Mouse (Mus musculus): Measurements from ENCODE around the gene Cntf. TPM values are rescaled to one million over a fixed set of nuclear protein-coding genes. Genes with fewer than 3 reads are reported as not detected.

The Cntf gene
- polyA plus RNA-seq, 1 experiment from 2014 or later, result 1.2 TPM

Other genes starting within 250 kb of the Cntf start
- 8.9 and 9.4 TPM in 2 replicates for gene Fam111a, start 219.9 kb downstream of the Cntf start, polyA plus RNA-seq (2015; fragmentation: Nextera tagmentation; extraction: Ambion mirVana)
- gene Gm4952, start 165.7 kb downstream of the Cntf start, polyA plus RNA-seq (2015; fragmentation: Nextera tagmentation; extraction: Ambion mirVana), result 0.08 TPM in 1 of 2 replicates, not detected in the other
- not detected in 2 replicates for gene Glyat, start 132.3 kb downstream of the Cntf start, polyA plus RNA-seq (2015; fragmentation: Nextera tagmentation; extraction: Ambion mirVana)
- gene Olfr1442, start 95.2 kb downstream of the Cntf start, polyA plus RNA-seq (2015; fragmentation: Nextera tagmentation; extraction: Ambion mirVana), result not detected in 2 replicates
- gene Olfr1443, start 87.5 kb downstream of the Cntf start, polyA plus RNA-seq (2015; fragmentation: Nextera tagmentation; extraction: Ambion mirVana), result not detected in 2 replicates
- gene Keg1, start 69.8 kb downstream of the Cntf start, polyA plus RNA-seq (2015; fragmentation: Nextera tagmentation; extraction: Ambion mirVana), result not detected in 2 replicates
- 15.6 and 15.9 TPM in 2 replicates for gene Zfp91, start 30.5 kb upstream of the Cntf start, polyA plus RNA-seq (2015; fragmentation: Nextera tagmentation; extraction: Ambion mirVana)
- 0.68 and 0.98 TPM in 2 replicates for gene Lpxn, start 30.6 kb upstream of the Cntf start, polyA plus RNA-seq (2015; fragmentation: Nextera tagmentation; extraction: Ambion mirVana)
- gene Gm5244, start 81.0 kb upstream of the Cntf start, polyA plus RNA-seq (2015; fragmentation: Nextera tagmentation; extraction: Ambion mirVana), result not detected in 2 replicates
- not detected in 2 replicates for gene Olfr1444, start 91.7 kb upstream of the Cntf start, polyA plus RNA-seq (2015; fragmentation: Nextera tagmentation; extraction: Ambion mirVana)
- not detected in 2 replicates for gene Olfr1445, start 118.2 kb upstream of the Cntf start, polyA plus RNA-seq (2015; fragmentation: Nextera tagmentation; extraction: Ambion mirVana)
- gene Olfr1446, start 127.9 kb upstream of the Cntf start, polyA plus RNA-seq (2015; fragmentation: Nextera tagmentation; extraction: Ambion mirVana), result not detected in 2 replicates
- gene Olfr1447, start 138.1 kb upstream of the Cntf start, polyA plus RNA-seq (2015; fragmentation: Nextera tagmentation; extraction: Ambion mirVana), result not detected in 2 replicates
- gene Olfr1448, start 158.8 kb upstream of the Cntf start, polyA plus RNA-seq (2015; fragmentation: Nextera tagmentation; extraction: Ambion mirVana), result not detected in 2 replicates
- gene Olfr1449, start 165.2 kb upstream of the Cntf start, polyA plus RNA-seq (2015; fragmentation: Nextera tagmentation; extraction: Ambion mirVana), result not detected in 2 replicates
- not detected in 2 replicates for gene Olfr1450, start 184.6 kb upstream of the Cntf start, polyA plus RNA-seq (2015; fragmentation: Nextera tagmentation; extraction: Ambion mirVana)
- not detected in 2 replicates for gene Olfr1451, start 229.4 kb upstream of the Cntf start, polyA plus RNA-seq (2015; fragmentation: Nextera tagmentation; extraction: Ambion mirVana)

Measured in forebrain, embryonic 15.5 days (tissue).